Mouse (Mus musculus): ENCODE measurements at regions not wholly inside any gene's neighbourhood (a gene's known extent, or its start where the extent isn't known, plus 50 kb on each side); places are given as distances from the start of the nearest gene placed in this dataset.

DNA sequence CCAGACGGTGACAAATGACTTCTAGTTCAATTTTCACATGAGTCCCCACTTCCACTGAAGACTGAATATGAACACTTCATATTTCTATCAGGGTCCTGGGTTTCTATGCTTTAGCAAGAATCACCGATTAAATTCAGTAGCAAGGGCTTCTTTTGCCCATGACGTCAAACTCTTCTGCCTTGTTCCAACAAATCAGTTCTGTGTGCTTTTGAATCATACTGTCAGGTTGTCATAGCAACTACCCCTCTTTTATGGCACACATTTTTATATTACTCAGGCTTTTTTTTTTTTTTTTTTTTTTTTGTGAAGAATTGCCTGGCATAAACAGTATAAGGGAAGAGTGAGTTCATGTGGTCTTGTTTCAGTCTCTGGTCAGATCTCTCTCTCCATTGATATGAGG is 381.3 kb downstream of the Cps1 start:
- no peak for TF ChIP-seq CTCF (IDR thresholded peaks at IDR 0.05; ENCODE audit: low read depth)
- TF ChIP-seq EP300 (IDR thresholded peaks at IDR 0.05; ENCODE audit: low read depth): no peak
